Mouse (Mus musculus) CH12.LX (cell line): ENCODE data around the gene Lpcat2b. TPM values are rescaled to one million over a fixed set of nuclear protein-coding genes. Genes with fewer than 3 reads are reported as not detected.

ENCODE experiments used
- DNase-seq: peaks from one replicate; pipeline ENCODE4 v3.0.0-alpha.2; 2013; ENCODE audit errors: extremely low read depth
- H3K27ac ChIP-seq: 2 replicates; pipeline ENCODE4 v1.5.1; 2012; ENCODE audit warnings: low read depth, mild to moderate bottlenecking, control low read depth, moderate library complexity; ENCODE audit not compliant: insufficient read depth
- H3K27me3 ChIP-seq: replicated peaks from 2 replicates; pipeline ENCODE3; 2012; ENCODE audit warnings: inconsistent platforms
- H3K36me3 ChIP-seq, 2 experiments: replicated peaks in 1 of 2; 2 replicates each; pipeline versions ENCODE3 to v1.6.1; 2012; ENCODE audit warnings: inconsistent platforms in 1 of 2, low read length in 1 of 2, mild to moderate bottlenecking in 1 of 2, mixed read lengths in 1 of 2, moderate library complexity in 1 of 2; ENCODE audit not compliant: control insufficient read depth in 1 of 2, insufficient read depth in 1 of 2
- H3K4me1 ChIP-seq, 2 experiments: 2 replicates each; pipeline ENCODE4 v1.6.1; 2012; ENCODE audit warnings: inconsistent platforms in 1 of 2, moderate library complexity in 1 of 2; ENCODE audit not compliant: insufficient read depth in 2 of 2, control insufficient read depth in 1 of 2
- H3K4me2 ChIP-seq: 2 replicates; pipeline ENCODE4 v1.6.1; 2012; ENCODE audit warnings: low read depth, mild to moderate bottlenecking, control low read depth; ENCODE audit not compliant: poor library complexity, insufficient read depth, severe bottlenecking
- H3K4me3 ChIP-seq, 3 experiments: fragments of 150-350 bp in 1 of 3; sonication (generic) in 1 of 3; replicated peaks in 1 of 3; 2 replicates each; pipeline versions ENCODE3 to v1.5.1; 2011 to 2012; ENCODE audit warnings: low read depth in 2 of 3, low read length in 2 of 3, mild to moderate bottlenecking in 2 of 3, moderate library complexity in 2 of 3, control low read depth in 1 of 3, improper control_type of control experiment in 1 of 3, inconsistent platforms in 1 of 3, mixed read lengths in 1 of 3; ENCODE audit not compliant: poor library complexity in 1 of 3
- H3K79me2 ChIP-seq: replicated peaks from 2 replicates; pipeline ENCODE4 v1.6.1; 2012; ENCODE audit warnings: mild to moderate bottlenecking, moderate library complexity; ENCODE audit not compliant: control insufficient read depth, poor library complexity, insufficient read depth, severe bottlenecking; ENCODE audit errors: extremely low read depth
- H3K9ac ChIP-seq: 2 replicates; pipeline ENCODE4 v1.6.1; 2012; ENCODE audit warnings: low read depth, mild to moderate bottlenecking, control low read depth, moderate library complexity; ENCODE audit not compliant: insufficient read depth
- H3K9me3 ChIP-seq: replicated peaks from 2 replicates; pipeline ENCODE3; 2012; ENCODE audit warnings: low read length, inconsistent platforms, mixed read lengths
- E2F4 ChIP-seq: IDR thresholded peaks from 2 replicates; pipeline ENCODE4 v1.6.1; 2011; ENCODE audit warnings: low read depth, low read length, improper control_type of control experiment; ENCODE audit not compliant: insufficient replicate concordance
- EP300 ChIP-seq: IDR thresholded peaks from 2 replicates; pipeline ENCODE4 v1.6.1; 2011; ENCODE audit warnings: low read length, improper control_type of control experiment
- ETS1 ChIP-seq: conservative IDR thresholded peaks from 2 replicates; pipeline ENCODE4 v1.6.1; 2012; ENCODE audit warnings: low read depth, mild to moderate bottlenecking, inconsistent platforms, low read length, improper control_type of control experiment, moderate library complexity
- HCFC1 ChIP-seq: IDR thresholded peaks from 2 replicates; pipeline ENCODE4 v1.6.1; 2012; ENCODE audit warnings: low read depth, mild to moderate bottlenecking, inconsistent platforms, low read length, improper control_type of control experiment
- IRF4 ChIP-seq: IDR thresholded peaks from 2 replicates; pipeline ENCODE4 v1.6.1; 2014; ENCODE audit warnings: low read depth, mild to moderate bottlenecking, inconsistent platforms, low read length, improper control_type of control experiment
- JUN ChIP-seq: IDR thresholded peaks from 2 replicates; pipeline ENCODE4 v1.6.1; 2011; ENCODE audit warnings: low read depth, mild to moderate bottlenecking, low read length, improper control_type of control experiment, moderate library complexity; ENCODE audit not compliant: insufficient read depth
- MAX ChIP-seq: IDR thresholded peaks from 2 replicates; pipeline ENCODE4 v1.6.1; 2011; ENCODE audit warnings: low read length, improper control_type of control experiment
- MAZ ChIP-seq: IDR thresholded peaks from 2 replicates; pipeline ENCODE4 v1.6.1; 2012; ENCODE audit warnings: low read depth, mild to moderate bottlenecking, inconsistent platforms, low read length, improper control_type of control experiment, moderate library complexity
- MEF2A ChIP-seq: IDR thresholded peaks from 2 replicates; pipeline ENCODE4 v1.6.1; 2014; ENCODE audit warnings: low read depth, mild to moderate bottlenecking, inconsistent platforms, low read length, improper control_type of control experiment, borderline replicate concordance
- MXI1 ChIP-seq: IDR thresholded peaks from 2 replicates; pipeline ENCODE4 v1.6.1; 2011; ENCODE audit warnings: mild to moderate bottlenecking, low read depth, low read length, improper control_type of control experiment
- NRF1 ChIP-seq: IDR thresholded peaks from 2 replicates; pipeline ENCODE4 v1.6.1; 2014; ENCODE audit warnings: low read depth, mild to moderate bottlenecking, inconsistent platforms, low read length, improper control_type of control experiment, moderate library complexity
- PAX5 ChIP-seq: IDR thresholded peaks from 2 replicates; pipeline ENCODE4 v1.6.1; 2012; ENCODE audit warnings: low read length, inconsistent platforms, mixed read lengths
- RAD21 ChIP-seq: IDR thresholded peaks from 2 replicates; pipeline ENCODE4 v1.6.1; 2011; ENCODE audit warnings: low read depth, mild to moderate bottlenecking, low read length, improper control_type of control experiment, moderate library complexity
- SIN3A ChIP-seq: IDR thresholded peaks from 2 replicates; pipeline ENCODE4 v1.6.1; 2012; ENCODE audit warnings: low read length, improper control_type of control experiment, inconsistent platforms
- SMC3 ChIP-seq: IDR thresholded peaks from 2 replicates; pipeline ENCODE4 v1.6.1; 2011; ENCODE audit warnings: low read depth, low read length, improper control_type of control experiment
- TBP ChIP-seq: conservative IDR thresholded peaks from 2 replicates; pipeline ENCODE4 v1.6.1; 2011; ENCODE audit warnings: low read depth, low read length, improper control_type of control experiment
- TCF12 ChIP-seq: IDR thresholded peaks from 2 replicates; pipeline ENCODE4 v1.6.1; 2014; ENCODE audit warnings: low read depth, mild to moderate bottlenecking, inconsistent platforms, low read length, improper control_type of control experiment
- UBTF ChIP-seq: IDR thresholded peaks from 2 replicates; pipeline ENCODE4 v1.6.1; 2012; ENCODE audit warnings: low read depth, mild to moderate bottlenecking, inconsistent platforms, low read length, improper control_type of control experiment, moderate library complexity
- USF1 ChIP-seq: IDR thresholded peaks from 2 replicates; pipeline ENCODE4 v1.6.1; 2014; ENCODE audit warnings: low read depth, mild to moderate bottlenecking, inconsistent platforms, low read length, improper control_type of control experiment
- USF2 ChIP-seq: conservative IDR thresholded peaks from 2 replicates; pipeline ENCODE4 v1.6.1; 2011; ENCODE audit warnings: low read depth, low read length, improper control_type of control experiment
- ZC3H11A ChIP-seq: IDR thresholded peaks from 2 replicates; pipeline ENCODE4 v1.6.1; 2012; ENCODE audit warnings: low read depth, mild to moderate bottlenecking, inconsistent platforms, low read length, improper control_type of control experiment
- dilution Hi-C: fragments of 300-500 bp; cut with MboI; formaldehyde crosslinking; loops from 2 replicates; pipeline ENCODE4 v1.14.3; 2020; ENCODE audit warnings: low sequenced_read_pairs; ENCODE audit not compliant: extremely low pct_unique_long_range_greater_than_20kb, extremely low pct_ligation_motif_present
- in situ Hi-C: fragments of 300-500 bp; cut with MboI; formaldehyde crosslinking; loops from 3 replicates; pipeline ENCODE4 v1.14.3; 2019; ENCODE audit warnings: low sequenced_read_pairs, low pct_ligation_motif_present, low pct_unique_long_range_greater_than_20kb, mixed read lengths
- polyA plus RNA-seq: library from polyadenylated mRNA; unstranded; fragments of >175 nt; gene quantifications from 2 replicates; pipeline ENCODE4 v1.2.1, GENCODE M21; 2012; ENCODE audit warnings: low read depth; ENCODE audit not compliant: insufficient read length
- total RNA-seq, 2 experiments: library from RNA; depleted of rRNA; stranded (reverse); fragments of 300-350 nt in 1 of 2; fragments of >200 nt in 1 of 2; gene quantifications; 2 replicates each; pipeline ENCODE4 v1.2.3; 2012 to 2014

Gene Lpcat2b
- total and polyA plus RNA-seq, 3 experiments, result not detected

DNA sequence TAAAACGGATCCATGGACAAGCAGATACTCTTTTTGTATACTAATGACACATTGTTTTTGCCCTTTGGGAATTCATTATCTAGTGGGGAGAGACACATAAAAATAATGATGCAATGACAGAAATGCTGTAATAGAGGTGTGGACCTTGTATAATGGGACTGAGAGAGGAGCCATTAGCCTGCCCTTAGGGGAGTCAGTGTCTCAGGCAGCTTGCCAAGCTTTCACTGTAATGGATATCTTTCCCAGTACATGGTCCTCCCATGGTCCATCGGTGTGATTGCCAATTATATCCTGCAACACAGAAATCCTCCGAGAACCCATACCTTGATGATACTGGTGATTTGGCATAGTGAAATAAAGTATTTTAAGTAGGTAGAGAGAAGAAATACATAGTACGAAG lies 12.9 kb downstream of the Lpcat2b start:
- Histone ChIP-seq H3K9ac (no peak overlapping the region), H3K27ac (no peak overlapping the region), H3K4me3 (no peak overlapping the region), H3K9me3 (no peaks in the 10 kb centered on the region), H3K4me1 (peaks cover 3 to 12% of the 10 kb centered on the region in 2 experiments; a peak in 2 of 4 replicates), H3K36me3 (peaks cover 0 to 12% of the 10 kb centered on the region in 2 experiments), H3K4me2 (no peak overlapping the region), H3K79me2 (no peaks in the 10 kb centered on the region), H3K27me3 (no peaks in the 10 kb centered on the region)
- TF ChIP-seq MAX, result no peak
- no peak for TF ChIP-seq SMC3
- no peak for TF ChIP-seq USF1
- no peak for TF ChIP-seq ZC3H11A
- no peak for TF ChIP-seq HCFC1
- no peak for TF ChIP-seq ETS1
- TF ChIP-seq JUN, result no peak
- TF ChIP-seq USF2, result no peak
- no peak for TF ChIP-seq RAD21
- TF ChIP-seq NRF1, result no peak
- no peak for TF ChIP-seq MXI1
- TF ChIP-seq MEF2A, result no peak
- TF ChIP-seq MAZ, result no peak
- in situ Hi-C loops, result no loop called here
- no peak for DNase-seq
- dilution Hi-C loops, result no loop called here

DNA sequence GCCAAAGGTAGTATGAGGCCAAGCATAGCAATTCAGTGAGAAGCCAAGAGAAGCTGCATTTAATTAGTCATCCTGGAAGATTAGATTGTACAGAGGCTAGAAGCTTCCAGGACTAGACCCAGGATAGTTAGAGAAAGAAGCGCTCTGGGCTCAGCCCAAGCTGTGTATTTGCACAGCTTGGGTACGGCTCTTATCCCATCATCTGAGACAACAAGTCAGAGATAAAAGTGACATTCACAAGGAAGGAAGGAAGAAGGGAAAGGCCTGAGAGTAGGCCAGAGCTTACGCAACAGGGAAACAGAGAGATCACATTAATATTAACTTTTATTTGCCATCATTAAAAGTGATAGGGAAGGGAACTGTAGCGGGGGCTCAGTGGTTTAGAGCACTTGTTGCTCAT lies 16.6 kb downstream of the Lpcat2b start:
- Histone ChIP-seq H3K9me3 (no peaks in the 10 kb centered on the region), H3K36me3 (peaks cover 2 to 23% of the 10 kb centered on the region in 2 experiments), H3K4me1 (no peaks in the 10 kb centered on the region), H3K79me2 (no peaks in the 10 kb centered on the region), H3K4me3 (no peak overlapping the region), H3K4me2 (no peak overlapping the region), H3K27me3 (no peaks in the 10 kb centered on the region), H3K9ac (no peak overlapping the region), H3K27ac (no peak overlapping the region)
- in situ Hi-C loops (no loop called here), dilution Hi-C loops (no loop called here)
- DNase-seq, result no peak
- TF ChIP-seq ETS1 (no peak), SIN3A (no peak), JUN (no peak), HCFC1 (no peak), MAX (no peak), EP300 (no peak), E2F4 (no peak), UBTF (no peak), USF2 (no peak), IRF4 (no peak), TBP (no peak), TCF12 (no peak), PAX5 (no peak)
